Mouse (Mus musculus): ENCODE data around the gene Mllt3. TPM values are rescaled to one million over a fixed set of nuclear protein-coding genes. Genes with fewer than 3 reads are reported as not detected.
A peak's percentile ranks its signal among the peaks of the same experiment; 100 is the strongest.

Gene Mllt3
- polyA plus RNA-seq, 1 experiment from 2014 or later: 17.5 TPM

DNA sequence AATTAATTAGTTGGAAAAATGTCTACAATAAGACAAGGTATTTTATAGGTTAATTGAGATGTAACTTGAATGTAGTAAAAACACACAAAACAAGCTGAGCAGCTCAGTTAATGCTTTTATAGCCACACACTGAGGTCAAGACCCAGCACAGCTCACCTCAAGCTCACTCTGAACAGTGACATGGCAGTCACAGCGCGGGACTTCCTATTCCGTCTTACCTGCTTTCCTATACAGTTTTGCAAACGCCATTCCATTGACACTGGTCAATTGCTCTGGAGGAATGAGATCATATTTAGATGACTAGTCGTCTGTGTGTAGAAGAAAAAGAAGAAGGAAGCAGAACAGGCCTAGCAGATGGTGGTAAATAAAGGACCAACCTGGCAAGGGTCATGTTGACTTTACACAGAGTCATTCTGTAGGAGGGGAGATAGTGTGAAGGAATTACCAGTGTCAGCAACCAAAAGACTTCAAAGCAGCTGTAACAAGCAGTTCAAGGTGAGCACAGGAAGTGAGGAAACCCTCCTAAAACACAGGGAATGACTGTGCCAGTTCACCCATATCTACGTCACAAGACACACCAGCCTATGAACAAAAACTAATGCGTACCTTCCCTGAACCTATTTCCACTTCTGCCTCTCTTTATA, 217.6 kb downstream of the Mllt3 start:
- H3K27me3 ChIP-seq (replicated peaks; ENCODE audit: control insufficient read depth, insufficient read depth, low read length): no peaks in the 10 kb centered on the region
- WGBS: 40% methylated on average over 7 of the region's 7 CpGs

GRCm38 (mm10) chr4:87811899-87812298, 221.3 kb downstream of the Mllt3 start:
- H3K4me1 ChIP-seq (replicated peaks; ENCODE audit: control insufficient read depth, insufficient read depth, low read length): peaks cover 2% of the 10 kb centered on the region
- peak; percentile 33 for TF ChIP-seq CTCF (IDR thresholded peaks at IDR 0.05; ENCODE audit: low read depth)
- 25% methylated on average over 2 of the region's 2 CpGs for WGBS
- no peak overlapping the region for H3K27ac ChIP-seq (ENCODE audit: low read depth, low read length)
- no peaks in the 10 kb centered on the region for H3K27me3 ChIP-seq (replicated peaks; ENCODE audit: control insufficient read depth, insufficient read depth, low read length)
- no peak overlapping the region for H3K9ac ChIP-seq (ENCODE audit: low read depth, low read length)
- no peaks in the 10 kb centered on the region for H3K36me3 ChIP-seq (ENCODE audit: control insufficient read depth, insufficient read depth)
- H3K9me3 ChIP-seq (ENCODE audit: control insufficient read depth): no peaks in the 10 kb centered on the region
- H3K4me3 ChIP-seq (ENCODE audit: low read depth, low read length): no peak overlapping the region
- peak; percentile 89 for ATAC-seq
- H3K4me2 ChIP-seq (replicated peaks; ENCODE audit: low read depth): no peak overlapping the region

More for the DNA sequence above, 217.6 kb downstream of the Mllt3 start:
- Histone ChIP-seq H3K27ac (ENCODE audit: low read depth, low read length) (peak overlapping the region; percentile 51), H3K9ac (ENCODE audit: low read depth, low read length) (no peak overlapping the region), H3K4me3 (ENCODE audit: low read depth, low read length) (no peak overlapping the region), H3K36me3 (ENCODE audit: control insufficient read depth, insufficient read depth) (no peaks in the 10 kb centered on the region), H3K4me1 (replicated peaks; ENCODE audit: control insufficient read depth, insufficient read depth, low read length) (no peaks in the 10 kb centered on the region; the same call in 1 of the 2 replicates), H3K9me3 (ENCODE audit: control insufficient read depth) (no peaks in the 10 kb centered on the region), H3K4me2 (replicated peaks; ENCODE audit: low read depth) (no peak overlapping the region)
- peak; percentile 86 for ATAC-seq
- TF ChIP-seq CTCF (IDR thresholded peaks at IDR 0.05; ENCODE audit: low read depth): no peak

DNA sequence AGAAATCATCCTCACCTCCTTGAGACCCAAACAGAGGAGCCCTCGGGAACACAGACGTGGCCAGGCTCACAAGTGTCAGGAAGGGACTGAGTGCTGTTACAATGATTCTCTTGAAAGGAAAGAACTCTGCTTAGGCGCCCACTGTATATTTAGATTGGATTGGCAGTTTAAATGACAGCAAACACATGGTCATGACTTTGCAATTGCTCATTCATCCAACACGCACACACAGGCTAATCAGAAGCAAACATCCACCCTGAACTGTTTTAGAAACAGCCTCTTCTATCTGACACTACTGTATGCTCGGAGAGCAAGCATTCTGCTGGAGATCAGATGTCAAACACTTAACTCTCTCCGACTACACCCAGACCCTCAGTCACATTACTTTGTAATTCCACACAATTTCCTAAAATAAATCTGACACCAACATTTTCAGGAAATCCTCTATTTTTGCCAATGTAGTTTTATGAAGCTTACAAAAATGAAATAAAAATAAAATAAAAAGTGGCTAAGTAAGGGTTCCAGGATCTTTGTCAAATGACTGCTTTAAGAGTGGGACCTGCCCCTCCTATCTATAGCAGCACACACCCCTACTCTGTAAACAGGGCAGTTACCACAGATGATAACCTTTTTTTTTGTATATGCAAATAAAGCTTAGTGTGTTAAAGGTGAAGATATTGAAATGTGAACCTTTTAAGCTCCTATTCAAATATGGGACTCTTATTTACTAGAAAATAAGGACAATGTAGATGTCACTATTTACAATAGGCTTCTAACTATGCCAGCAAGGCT, 226.8 kb downstream of the Mllt3 start:
- no peak overlapping the region for H3K9ac ChIP-seq (ENCODE audit: low read depth, low read length)
- no peaks in the 10 kb centered on the region for H3K27me3 ChIP-seq (replicated peaks; ENCODE audit: control insufficient read depth, insufficient read depth, low read length)
- peak; percentile 57; the same call in 1 of the 2 replicates for ATAC-seq
- peaks cover 4% of the 10 kb centered on the region for H3K4me1 ChIP-seq (replicated peaks; ENCODE audit: control insufficient read depth, insufficient read depth, low read length)
- TF ChIP-seq CTCF (IDR thresholded peaks at IDR 0.05; ENCODE audit: low read depth): no peak
- H3K36me3 ChIP-seq (ENCODE audit: control insufficient read depth, insufficient read depth): no peaks in the 10 kb centered on the region
- H3K9me3 ChIP-seq (ENCODE audit: control insufficient read depth): no peaks in the 10 kb centered on the region
- no peak overlapping the region for H3K4me3 ChIP-seq (ENCODE audit: low read depth, low read length)
- no peak overlapping the region for H3K27ac ChIP-seq (ENCODE audit: low read depth, low read length)
- WGBS: 13% methylated on average over 6 of the region's 6 CpGs
- H3K4me2 ChIP-seq (replicated peaks; ENCODE audit: low read depth): no peak overlapping the region

DNA sequence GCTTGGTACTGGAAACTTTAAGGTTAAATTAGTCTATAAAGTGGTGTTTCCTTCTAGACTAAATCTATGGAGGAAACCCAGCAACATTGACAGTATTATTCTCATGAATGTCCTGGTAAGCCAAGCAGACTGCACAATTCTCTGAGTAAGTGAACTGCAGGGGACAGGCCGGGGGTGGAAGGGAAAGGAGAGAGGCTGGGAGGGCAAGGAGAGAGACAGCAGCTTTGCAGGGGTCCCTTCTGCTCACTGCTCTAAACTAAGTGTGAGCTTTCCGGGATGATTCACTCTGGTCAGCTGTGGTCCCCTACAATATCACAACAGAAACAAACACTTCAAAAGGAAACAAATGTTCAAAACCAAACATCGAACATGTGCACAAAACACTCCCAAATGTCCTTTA, 228.6 kb downstream of the Mllt3 start:
- H3K4me3 ChIP-seq (ENCODE audit: low read depth, low read length): no peak overlapping the region
- no peak for TF ChIP-seq CTCF (IDR thresholded peaks at IDR 0.05; ENCODE audit: low read depth)
- H3K9me3 ChIP-seq (ENCODE audit: control insufficient read depth): no peaks in the 10 kb centered on the region
- no peak overlapping the region for H3K4me2 ChIP-seq (replicated peaks; ENCODE audit: low read depth)
- H3K27ac ChIP-seq (ENCODE audit: low read depth, low read length): no peak overlapping the region
- H3K27me3 ChIP-seq (replicated peaks; ENCODE audit: control insufficient read depth, insufficient read depth, low read length): no peaks in the 10 kb centered on the region
- no peaks in the 10 kb centered on the region for H3K36me3 ChIP-seq (ENCODE audit: control insufficient read depth, insufficient read depth)
- H3K9ac ChIP-seq (ENCODE audit: low read depth, low read length): no peak overlapping the region
- no peak for ATAC-seq
- WGBS: 60% methylated on average over 3 of the region's 3 CpGs
- H3K4me1 ChIP-seq (replicated peaks; ENCODE audit: control insufficient read depth, insufficient read depth, low read length): peaks cover 4% of the 10 kb centered on the region

DNA sequence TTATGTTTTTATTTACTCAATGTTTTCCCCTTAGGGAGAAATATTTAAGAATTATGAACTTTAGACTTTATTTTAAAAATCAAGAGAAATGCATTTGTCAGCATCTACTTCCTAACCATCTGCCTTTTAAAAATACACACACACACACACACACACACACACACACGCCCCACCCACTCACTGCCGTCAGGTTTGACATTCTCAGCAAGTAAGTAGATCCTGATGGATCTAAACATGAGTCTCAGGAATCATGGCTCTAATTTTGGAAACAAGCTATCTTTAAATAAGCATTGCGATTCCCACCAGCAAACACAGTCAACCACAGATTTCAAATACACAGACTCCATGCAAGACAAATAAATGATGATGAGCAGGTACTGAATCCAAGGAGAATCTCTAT, 229.9 kb downstream of the Mllt3 start:
- 70% methylated on average over 3 of the region's 3 CpGs for WGBS
- no peaks in the 10 kb centered on the region for H3K9me3 ChIP-seq (ENCODE audit: control insufficient read depth)
- ATAC-seq: no peak
- TF ChIP-seq CTCF (IDR thresholded peaks at IDR 0.05; ENCODE audit: low read depth): no peak
- no peaks in the 10 kb centered on the region for H3K36me3 ChIP-seq (ENCODE audit: control insufficient read depth, insufficient read depth)
- H3K9ac ChIP-seq (ENCODE audit: low read depth, low read length): no peak overlapping the region
- H3K4me2 ChIP-seq (replicated peaks; ENCODE audit: low read depth): no peak overlapping the region
- no peaks in the 10 kb centered on the region for H3K27me3 ChIP-seq (replicated peaks; ENCODE audit: control insufficient read depth, insufficient read depth, low read length)
- no peak overlapping the region for H3K27ac ChIP-seq (ENCODE audit: low read depth, low read length)
- H3K4me3 ChIP-seq (ENCODE audit: low read depth, low read length): no peak overlapping the region
- H3K4me1 ChIP-seq (replicated peaks; ENCODE audit: control insufficient read depth, insufficient read depth, low read length): peaks cover 4% of the 10 kb centered on the region

GRCm38 (mm10) chr4:87802140-87802539, 231.0 kb downstream of the Mllt3 start:
- ATAC-seq: no peak
- Histone ChIP-seq H3K9ac (ENCODE audit: low read depth, low read length) (no peak overlapping the region), H3K4me2 (replicated peaks; ENCODE audit: low read depth) (no peak overlapping the region), H3K27ac (ENCODE audit: low read depth, low read length) (no peak overlapping the region), H3K4me1 (replicated peaks; ENCODE audit: control insufficient read depth, insufficient read depth, low read length) (peaks cover 4% of the 10 kb centered on the region), H3K36me3 (ENCODE audit: control insufficient read depth, insufficient read depth) (no peaks in the 10 kb centered on the region), H3K9me3 (ENCODE audit: control insufficient read depth) (no peaks in the 10 kb centered on the region), H3K27me3 (replicated peaks; ENCODE audit: control insufficient read depth, insufficient read depth, low read length) (no peaks in the 10 kb centered on the region), H3K4me3 (ENCODE audit: low read depth, low read length) (no peak overlapping the region)
- WGBS: 51% methylated on average over 4 of the region's 4 CpGs
- TF ChIP-seq CTCF (IDR thresholded peaks at IDR 0.05; ENCODE audit: low read depth): no peak

Measured in intestine, postnatal 0 days (tissue).